Mouse (Mus musculus): ENCODE measurements at regions not wholly inside any gene's neighbourhood (a gene's known extent, or its start where the extent isn't known, plus 50 kb on each side); places are given as distances from the start of the nearest gene placed in this dataset.

DNA sequence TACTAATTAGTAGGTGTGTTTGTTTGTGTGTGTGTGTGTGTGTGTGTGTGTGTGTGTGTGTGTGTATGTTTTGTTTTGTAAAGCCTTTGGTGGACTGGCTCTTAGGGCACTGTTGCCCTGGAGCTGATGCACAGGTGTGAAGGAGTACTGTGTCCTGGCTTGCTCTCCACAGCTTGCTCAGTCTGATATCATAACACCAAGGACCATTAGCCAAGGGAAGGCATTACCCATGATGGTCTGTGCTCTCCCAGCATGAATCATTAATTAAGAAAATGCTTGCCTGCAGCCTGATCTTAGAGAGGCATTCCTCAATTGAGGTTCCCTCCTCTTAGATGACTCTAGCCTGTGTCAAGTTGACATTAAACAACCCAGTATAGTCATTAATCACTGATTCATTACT, 54.7 kb downstream of the Spry2 start:
- Histone ChIP-seq H3K9ac (ENCODE audit: low read depth, low read length) (no peak overlapping the region), H3K27ac (ENCODE audit: low read depth, low read length) (no peak overlapping the region), H3K4me1 (ENCODE audit: control insufficient read depth, insufficient read depth, low read depth, low read length) (no peaks in the 10 kb centered on the region), H3K9me3 (ENCODE audit: control insufficient read depth, low read length) (no peaks in the 10 kb centered on the region), H3K4me2 (ENCODE audit: low read length) (no peak overlapping the region), H3K36me3 (ENCODE audit: control insufficient read depth, insufficient read depth, low read length) (no peaks in the 10 kb centered on the region), H3K4me3 (ENCODE audit: low read length) (no peak overlapping the region), H3K27me3 (replicated peaks; ENCODE audit: control insufficient read depth, insufficient read depth, low read length) (no peaks in the 10 kb centered on the region)
- no peak for ATAC-seq

DNA sequence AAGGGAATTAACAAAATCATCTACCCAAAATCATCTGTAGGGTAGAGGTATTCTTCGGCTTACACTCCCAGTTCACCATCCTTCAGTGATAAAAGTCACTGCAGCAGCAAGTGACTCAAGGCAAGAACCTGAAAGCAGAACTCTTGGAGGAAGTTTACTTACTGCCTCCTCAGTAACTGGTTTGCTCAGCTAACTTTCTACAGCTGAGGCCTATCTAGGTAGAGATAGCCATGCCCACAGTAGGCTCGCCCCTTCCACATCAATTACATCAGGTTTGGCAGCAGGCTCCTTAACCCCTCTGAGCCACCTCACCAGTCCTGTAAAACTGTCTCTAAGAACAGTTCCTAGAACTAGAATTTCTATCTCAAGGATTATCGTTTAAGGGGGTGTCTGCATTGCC, 59.1 kb downstream of the Spry2 start:
- H3K27ac ChIP-seq (ENCODE audit: low read depth, low read length) = no peak overlapping the region
- no peak overlapping the region for H3K9ac ChIP-seq (ENCODE audit: low read depth, low read length)
- H3K4me3 ChIP-seq (ENCODE audit: low read length) = no peak overlapping the region
- no peaks in the 10 kb centered on the region for H3K36me3 ChIP-seq (ENCODE audit: control insufficient read depth, insufficient read depth, low read length)
- no peaks in the 10 kb centered on the region for H3K9me3 ChIP-seq (ENCODE audit: control insufficient read depth, low read length)
- ATAC-seq = no peak
- no peaks in the 10 kb centered on the region for H3K4me1 ChIP-seq (ENCODE audit: control insufficient read depth, insufficient read depth, low read depth, low read length)
- WGBS = 84% methylated on average over 3 of the region's 3 CpGs
- H3K27me3 ChIP-seq (replicated peaks; ENCODE audit: control insufficient read depth, insufficient read depth, low read length) = no peaks in the 10 kb centered on the region
- H3K4me2 ChIP-seq (ENCODE audit: low read length) = no peak overlapping the region

DNA sequence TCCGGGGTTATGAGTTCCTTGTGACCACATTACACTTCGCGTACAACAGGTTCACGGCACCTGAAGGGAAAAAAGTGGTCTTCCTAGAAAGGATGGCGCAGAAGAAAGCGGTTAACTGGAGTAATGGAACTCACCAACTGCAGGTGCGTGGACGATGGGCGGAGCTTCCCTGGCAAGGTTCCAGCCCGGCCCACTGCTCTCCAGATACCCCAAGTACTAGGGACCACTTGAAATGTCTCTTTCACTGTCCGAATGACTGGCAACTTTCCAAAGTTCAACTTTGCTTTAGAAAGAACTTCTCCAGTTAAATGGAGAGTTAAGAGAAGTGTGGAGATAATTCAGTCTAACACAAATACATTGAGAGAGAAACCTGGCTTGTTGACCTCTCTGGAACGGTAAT, 65.9 kb downstream of the Spry2 start:
- Histone ChIP-seq H3K36me3 (ENCODE audit: control insufficient read depth, insufficient read depth, low read length) (no peaks in the 10 kb centered on the region), H3K27me3 (replicated peaks; ENCODE audit: control insufficient read depth, insufficient read depth, low read length) (no peaks in the 10 kb centered on the region), H3K9ac (ENCODE audit: low read depth, low read length) (no peak overlapping the region), H3K4me2 (ENCODE audit: low read length) (no peak overlapping the region), H3K27ac (ENCODE audit: low read depth, low read length) (no peak overlapping the region), H3K4me3 (ENCODE audit: low read length) (no peak overlapping the region), H3K9me3 (ENCODE audit: control insufficient read depth, low read length) (no peaks in the 10 kb centered on the region), H3K4me1 (ENCODE audit: control insufficient read depth, insufficient read depth, low read depth, low read length) (no peaks in the 10 kb centered on the region)
- WGBS = 89% methylated on average over 12 of the region's 12 CpGs
- ATAC-seq = no peak

DNA sequence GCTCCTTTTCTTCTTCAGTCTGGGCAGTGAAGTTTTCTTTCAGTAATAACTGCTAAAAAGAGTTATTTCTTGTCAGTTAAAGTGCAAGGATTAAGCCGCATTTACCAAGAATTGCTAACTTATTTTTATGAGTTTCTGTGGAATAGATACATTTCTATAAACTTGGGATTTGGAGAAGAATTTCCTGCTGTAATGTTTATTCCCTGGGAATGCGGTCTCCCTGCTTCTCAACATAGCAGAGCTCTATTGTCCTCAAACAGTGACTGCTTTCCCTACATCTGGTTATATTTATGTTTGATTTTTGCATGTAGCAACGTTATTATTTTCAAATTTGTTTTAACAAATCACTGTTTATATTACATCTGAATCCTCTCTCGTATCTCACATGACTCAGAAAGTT, 66.3 kb downstream of the Spry2 start:
- no peak overlapping the region for H3K4me2 ChIP-seq (ENCODE audit: low read length)
- no peak overlapping the region for H3K27ac ChIP-seq (ENCODE audit: low read depth, low read length)
- no peak overlapping the region for H3K4me3 ChIP-seq (ENCODE audit: low read length)
- H3K9ac ChIP-seq (ENCODE audit: low read depth, low read length) = no peak overlapping the region
- no peak for ATAC-seq
- H3K9me3 ChIP-seq (ENCODE audit: control insufficient read depth, low read length) = no peaks in the 10 kb centered on the region
- H3K36me3 ChIP-seq (ENCODE audit: control insufficient read depth, insufficient read depth, low read length) = no peaks in the 10 kb centered on the region
- 78% methylated on average over 4 of the region's 4 CpGs for WGBS
- H3K4me1 ChIP-seq (ENCODE audit: control insufficient read depth, insufficient read depth, low read depth, low read length) = no peaks in the 10 kb centered on the region
- no peaks in the 10 kb centered on the region for H3K27me3 ChIP-seq (replicated peaks; ENCODE audit: control insufficient read depth, insufficient read depth, low read length)

DNA sequence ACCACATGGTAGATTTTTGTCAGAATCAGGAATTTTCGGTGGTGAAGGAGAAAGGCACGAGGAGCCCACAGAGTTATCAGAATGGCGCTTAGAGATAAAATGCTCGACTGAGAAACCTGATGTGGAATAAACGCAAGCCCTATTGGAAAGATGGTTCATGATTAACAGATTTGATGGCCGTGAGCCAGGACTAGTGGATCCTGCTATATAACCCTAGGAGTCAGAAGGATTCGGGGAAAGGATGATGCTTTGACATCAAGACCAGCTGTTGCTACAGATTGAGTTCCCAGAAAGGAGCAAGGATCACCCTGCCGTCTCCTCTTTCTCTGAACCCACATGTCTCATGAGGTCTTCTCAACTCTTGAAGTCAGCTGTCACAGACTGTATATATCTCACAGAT, 73.5 kb downstream of the Spry2 start:
- no peak overlapping the region for H3K9ac ChIP-seq (ENCODE audit: low read depth, low read length)
- no peak overlapping the region for H3K27ac ChIP-seq (ENCODE audit: low read depth, low read length)
- no peaks in the 10 kb centered on the region for H3K36me3 ChIP-seq (ENCODE audit: control insufficient read depth, insufficient read depth, low read length)
- H3K9me3 ChIP-seq (ENCODE audit: control insufficient read depth, low read length) = no peaks in the 10 kb centered on the region
- H3K4me1 ChIP-seq (ENCODE audit: control insufficient read depth, insufficient read depth, low read depth, low read length) = no peaks in the 10 kb centered on the region
- no peak for ATAC-seq
- H3K4me3 ChIP-seq (ENCODE audit: low read length) = no peak overlapping the region
- H3K4me2 ChIP-seq (ENCODE audit: low read length) = no peak overlapping the region
- 83% methylated on average over 8 of the region's 8 CpGs for WGBS
- no peaks in the 10 kb centered on the region for H3K27me3 ChIP-seq (replicated peaks; ENCODE audit: control insufficient read depth, insufficient read depth, low read length)

DNA sequence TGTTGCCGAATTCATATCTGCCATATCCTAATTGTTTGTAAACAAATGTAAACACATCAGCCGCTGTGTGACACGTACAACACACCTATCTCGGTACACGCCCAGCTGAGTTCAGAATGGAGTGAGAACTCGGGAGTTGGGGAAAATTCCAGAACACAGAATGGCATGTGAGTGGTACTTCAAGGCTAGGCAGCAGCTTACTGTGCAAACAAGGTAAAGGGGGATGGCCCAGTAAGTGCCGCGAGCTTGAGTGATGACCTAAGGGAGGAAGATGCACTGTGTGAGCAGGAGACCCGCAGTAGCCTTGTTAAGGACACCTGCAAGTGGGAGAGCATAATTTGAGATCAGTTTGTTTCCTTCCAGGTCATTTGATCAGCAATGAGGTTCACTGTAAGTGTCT, 74.0 kb downstream of the Spry2 start:
- Histone ChIP-seq H3K27ac (ENCODE audit: low read depth, low read length) (no peak overlapping the region), H3K9me3 (ENCODE audit: control insufficient read depth, low read length) (no peaks in the 10 kb centered on the region), H3K4me2 (ENCODE audit: low read length) (no peak overlapping the region), H3K27me3 (replicated peaks; ENCODE audit: control insufficient read depth, insufficient read depth, low read length) (no peaks in the 10 kb centered on the region), H3K4me3 (ENCODE audit: low read length) (no peak overlapping the region), H3K4me1 (ENCODE audit: control insufficient read depth, insufficient read depth, low read depth, low read length) (no peaks in the 10 kb centered on the region), H3K36me3 (ENCODE audit: control insufficient read depth, insufficient read depth, low read length) (no peaks in the 10 kb centered on the region), H3K9ac (ENCODE audit: low read depth, low read length) (no peak overlapping the region)
- WGBS = 95% methylated on average over 9 of the region's 9 CpGs
- ATAC-seq = no peak

DNA sequence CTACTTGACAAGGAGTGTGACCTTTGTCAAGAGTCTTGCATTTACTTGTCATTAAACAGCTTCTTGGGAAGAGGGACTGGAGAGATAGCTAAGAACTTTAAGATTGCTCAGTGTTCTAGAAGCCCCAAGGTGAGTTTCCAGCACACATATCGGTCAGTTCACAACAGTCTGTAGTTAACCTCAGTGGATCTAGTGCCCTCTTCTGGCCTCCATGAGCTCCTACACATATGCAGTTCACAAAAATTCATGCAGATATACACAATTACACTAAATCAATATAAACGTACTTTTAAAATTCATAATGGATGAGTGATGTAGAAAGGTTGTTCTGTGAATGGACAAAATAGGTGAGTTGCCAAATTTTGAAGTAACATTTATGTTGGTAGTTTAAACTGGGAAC, 77.1 kb downstream of the Spry2 start:
- no peaks in the 10 kb centered on the region for H3K36me3 ChIP-seq (ENCODE audit: control insufficient read depth, insufficient read depth, low read length)
- H3K4me2 ChIP-seq (ENCODE audit: low read length) = no peak overlapping the region
- no peak overlapping the region for H3K4me3 ChIP-seq (ENCODE audit: low read length)
- H3K27ac ChIP-seq (ENCODE audit: low read depth, low read length) = no peak overlapping the region
- H3K9me3 ChIP-seq (ENCODE audit: control insufficient read depth, low read length) = no peaks in the 10 kb centered on the region
- 94% methylated on average over 2 of the region's 2 CpGs for WGBS
- no peaks in the 10 kb centered on the region for H3K27me3 ChIP-seq (replicated peaks; ENCODE audit: control insufficient read depth, insufficient read depth, low read length)
- H3K4me1 ChIP-seq (ENCODE audit: control insufficient read depth, insufficient read depth, low read depth, low read length) = peaks cover 4% of the 10 kb centered on the region; the same call in 1 of the 2 replicates
- no peak for ATAC-seq
- no peak overlapping the region for H3K9ac ChIP-seq (ENCODE audit: low read depth, low read length)

DNA sequence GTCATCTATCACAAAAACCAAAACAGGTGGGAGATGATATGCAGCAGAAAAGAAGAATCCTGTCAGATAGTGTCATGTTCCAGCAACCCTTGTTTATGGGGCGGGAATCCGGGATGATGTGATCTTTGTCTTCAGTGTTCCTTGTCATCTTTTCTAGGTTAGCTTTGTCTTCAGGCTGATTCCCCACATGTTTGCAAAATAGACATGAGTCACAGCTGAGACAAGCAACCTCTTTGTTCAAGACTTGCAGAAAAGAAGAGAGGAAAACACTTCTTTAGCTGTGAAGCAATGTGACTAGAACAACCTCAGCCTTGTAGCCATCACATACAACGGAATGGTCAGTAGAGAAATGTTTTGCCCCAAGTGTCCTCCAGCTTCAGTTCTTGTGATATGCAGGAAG, 77.8 kb downstream of the Spry2 start:
- Histone ChIP-seq H3K36me3 (ENCODE audit: control insufficient read depth, insufficient read depth, low read length) (no peaks in the 10 kb centered on the region), H3K9ac (ENCODE audit: low read depth, low read length) (no peak overlapping the region), H3K27ac (ENCODE audit: low read depth, low read length) (no peak overlapping the region), H3K4me1 (ENCODE audit: control insufficient read depth, insufficient read depth, low read depth, low read length) (peaks cover 4% of the 10 kb centered on the region; the same call in 1 of the 2 replicates), H3K27me3 (replicated peaks; ENCODE audit: control insufficient read depth, insufficient read depth, low read length) (no peaks in the 10 kb centered on the region), H3K4me2 (ENCODE audit: low read length) (no peak overlapping the region), H3K4me3 (ENCODE audit: low read length) (no peak overlapping the region), H3K9me3 (ENCODE audit: control insufficient read depth, low read length) (no peaks in the 10 kb centered on the region)
- WGBS = 95% methylated on average over 3 of the region's 3 CpGs
- ATAC-seq = no peak

DNA sequence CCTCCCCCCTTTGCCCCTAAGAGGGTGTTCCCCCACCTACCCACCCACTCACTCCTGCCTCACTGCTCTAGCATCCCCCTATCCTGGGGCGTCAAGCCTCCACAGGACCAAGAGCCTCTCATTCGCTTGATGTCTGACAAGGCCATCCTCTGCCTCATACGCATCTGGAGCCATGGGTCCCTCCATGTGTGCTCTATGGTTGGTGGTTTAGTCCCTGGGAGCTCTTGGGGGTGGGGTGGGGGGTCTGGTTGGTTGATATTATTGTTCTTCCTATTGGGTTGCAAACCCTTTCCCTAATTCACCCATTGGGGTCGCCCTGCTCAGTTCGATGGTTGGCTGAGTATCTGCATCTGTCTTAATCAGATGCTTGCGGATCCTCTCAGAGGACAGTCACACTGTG, 79.1 kb downstream of the Spry2 start:
- Histone ChIP-seq H3K9ac (ENCODE audit: low read depth, low read length) (no peak overlapping the region), H3K9me3 (ENCODE audit: control insufficient read depth, low read length) (no peaks in the 10 kb centered on the region), H3K27me3 (replicated peaks; ENCODE audit: control insufficient read depth, insufficient read depth, low read length) (no peaks in the 10 kb centered on the region), H3K36me3 (ENCODE audit: control insufficient read depth, insufficient read depth, low read length) (no peaks in the 10 kb centered on the region), H3K4me1 (ENCODE audit: control insufficient read depth, insufficient read depth, low read depth, low read length) (peaks cover 4% of the 10 kb centered on the region; the same call in 1 of the 2 replicates), H3K4me3 (ENCODE audit: low read length) (no peak overlapping the region), H3K27ac (ENCODE audit: low read depth, low read length) (no peak overlapping the region), H3K4me2 (ENCODE audit: low read length) (no peak overlapping the region)
- ATAC-seq = peak; percentile 34; the same call in 1 of the 2 replicates
- 83% methylated on average over 6 of the region's 6 CpGs for WGBS

DNA sequence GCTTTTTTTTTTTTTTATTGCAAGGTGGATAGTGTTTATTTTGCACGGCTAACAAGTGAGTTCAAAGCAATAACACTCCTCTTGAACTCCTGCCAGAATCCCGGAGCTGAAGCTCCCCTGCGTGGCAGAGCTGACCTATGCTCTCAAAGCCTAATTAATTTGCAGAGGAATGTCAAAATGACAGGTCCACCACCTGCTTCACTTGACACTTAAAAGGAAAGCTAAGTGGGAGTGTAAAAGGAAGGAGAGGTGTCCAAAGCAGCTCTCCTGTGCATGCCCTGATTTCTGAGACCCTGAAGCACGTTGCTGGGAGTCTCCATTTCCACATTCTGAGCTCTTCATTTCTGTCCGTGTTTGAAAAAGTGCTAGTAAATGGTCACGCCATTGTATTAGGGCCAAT, 80.8 kb downstream of the Spry2 start:
- Histone ChIP-seq H3K36me3 (ENCODE audit: control insufficient read depth, insufficient read depth, low read length) (no peaks in the 10 kb centered on the region), H3K4me3 (ENCODE audit: low read length) (peak overlapping the region; percentile 33), H3K9ac (ENCODE audit: low read depth, low read length) (no peak overlapping the region), H3K27me3 (replicated peaks; ENCODE audit: control insufficient read depth, insufficient read depth, low read length) (no peaks in the 10 kb centered on the region), H3K27ac (ENCODE audit: low read depth, low read length) (no peak overlapping the region), H3K4me2 (ENCODE audit: low read length) (peak overlapping the region; percentile 63), H3K4me1 (ENCODE audit: control insufficient read depth, insufficient read depth, low read depth, low read length) (peaks cover 4% of the 10 kb centered on the region; the same call in 1 of the 2 replicates), H3K9me3 (ENCODE audit: control insufficient read depth, low read length) (no peaks in the 10 kb centered on the region)
- 11% methylated on average over 6 of the region's 6 CpGs for whole genome bisulfite sequencing
- no peak for ATAC-seq
